23 mouse cellular contexts compared by ENCODE assay signal in genomic region chr1:64867684-64868083, GRCm38 (mm10).
DNase-seq lines count a peak whose midpoint lies in the region; ATAC-seq and TF ChIP-seq lines count a peak whose summit lies in the region.
"Had no signal": no experiment of that assay in that cellular context is flagged by ENCODE, and none has a peak within 500 bp of the region (broad histone marks: within the 10 kb centered on the region; RNA-seq: fewer than 3 reads in every experiment).

No protein-coding gene starts in this region.

- no peaks in the 10 kb centered on the region for H3K27me3 ChIP-seq in heart, embryonic 12.5 days (replicated peaks)
- no peaks in the 10 kb centered on the region for H3K27me3 ChIP-seq in heart, embryonic 11.5 days (ENCODE audit: control insufficient read depth, insufficient read depth, low read length)
- no peaks in the 10 kb centered on the region for H3K27me3 ChIP-seq in forebrain, postnatal 0 days (ENCODE audit: insufficient read depth, low read length)
- H3K27me3 ChIP-seq: embryonic facial prominence, embryonic 13.5 days; forebrain, embryonic 15.5 days; hindbrain, embryonic 13.5 days; midbrain, embryonic 12.5 days; neural tube, embryonic 15.5 days had no signal

- no peak for ATAC-seq in heart, embryonic 12.5 days (ENCODE audit: insufficient number of reproducible peaks, low FRiP score)
- ATAC-seq in heart, embryonic 11.5 days (replicated peaks; ENCODE audit: insufficient number of reproducible peaks, low FRiP score, low TSS enrichment) = no peak
- ATAC-seq in megakaryocyte progenitor cell, adult 5-6 weeks (replicated peaks; ENCODE audit: poor library complexity) = peak; percentile 82
- no peak for ATAC-seq in forebrain, postnatal 0 days
- ATAC-seq: forebrain, embryonic 15.5 days had no signal

- 30% methylated on average over 4 of the region's 4 CpGs for WGBS in heart, embryonic 12.5 days
- 48% methylated on average over 4 of the region's 4 CpGs for WGBS in heart, embryonic 11.5 days (ENCODE audit: insufficient replicate concordance)
- WGBS in forebrain, postnatal 0 days = 55% methylated on average over 4 of the region's 4 CpGs

- H3K27ac ChIP-seq in heart, embryonic 12.5 days (ENCODE audit: poor library complexity, severe bottlenecking) = peak overlapping the region; percentile 3; the same call in 1 of the 2 replicates
- no peak overlapping the region for H3K27ac ChIP-seq in heart, embryonic 11.5 days (ENCODE audit: low read depth, low read length)
- no peak overlapping the region for H3K27ac ChIP-seq in forebrain, postnatal 0 days (ENCODE audit: low read depth, low read length)
- H3K27ac ChIP-seq: embryonic facial prominence, embryonic 13.5 days; forebrain, embryonic 15.5 days; heart, adult 2 months; hindbrain, embryonic 13.5 days; midbrain, embryonic 12.5 days; neural tube, embryonic 15.5 days had no signal

- peak; percentile 33 for DNase-seq in thymus, postnatal 0 days (ENCODE audit: low spot score)
- DNase-seq in thymus, adult 18-20 months = no peak
- no peak for DNase-seq in forebrain, postnatal 0 days
- DNase-seq in embryo, embryonic 10 days (ENCODE audit: low spot score) = no peak
- DNase-seq: adrenal gland, postnatal 10 days; cerebellum, adult 9-10 months; gastrocnemius, postnatal 25 days; heart, adult 2 months; kidney, postnatal 36 days; layer of hippocampus, postnatal 36 days; lung, adult 18-20 months; lung, postnatal 10 days; right cerebral cortex, adult 18-20 months; right cerebral cortex, postnatal 4 days; thymus, postnatal 36 days had no signal

- H3K4me2 ChIP-seq in heart, embryonic 12.5 days = no peak overlapping the region
- no peak overlapping the region for H3K4me2 ChIP-seq in heart, embryonic 11.5 days
- no peak overlapping the region for H3K4me2 ChIP-seq in forebrain, postnatal 0 days (ENCODE audit: low read depth)
- H3K4me2 ChIP-seq: embryonic facial prominence, embryonic 13.5 days; forebrain, embryonic 15.5 days; hindbrain, embryonic 13.5 days; midbrain, embryonic 12.5 days; neural tube, embryonic 15.5 days had no signal

- H3K9ac ChIP-seq in heart, embryonic 12.5 days = no peak overlapping the region
- H3K9ac ChIP-seq in heart, embryonic 11.5 days (ENCODE audit: low read depth, low read length) = no peak overlapping the region
- H3K9ac ChIP-seq in forebrain, postnatal 0 days = no peak overlapping the region
- H3K9ac ChIP-seq: embryonic facial prominence, embryonic 13.5 days; forebrain, embryonic 15.5 days; hindbrain, embryonic 13.5 days; midbrain, embryonic 12.5 days; neural tube, embryonic 15.5 days had no signal

- H3K4me1 ChIP-seq in heart, embryonic 12.5 days (replicated peaks) = peaks cover 10% of the 10 kb centered on the region
- H3K4me1 ChIP-seq in heart, embryonic 11.5 days (ENCODE audit: control insufficient read depth, insufficient read depth, low read length) = peaks cover 6% of the 10 kb centered on the region
- H3K4me1 ChIP-seq in forebrain, postnatal 0 days (ENCODE audit: insufficient read depth) = no peaks in the 10 kb centered on the region
- H3K4me1 ChIP-seq: forebrain, embryonic 15.5 days; hindbrain, embryonic 13.5 days; midbrain, embryonic 12.5 days; neural tube, embryonic 15.5 days had no signal

- no peaks in the 10 kb centered on the region for H3K9me3 ChIP-seq in heart, embryonic 12.5 days (replicated peaks)
- H3K9me3 ChIP-seq in heart, embryonic 11.5 days (replicated peaks; ENCODE audit: control insufficient read depth, low read length) = no peaks in the 10 kb centered on the region
- no peaks in the 10 kb centered on the region for H3K9me3 ChIP-seq in forebrain, postnatal 0 days (ENCODE audit: low read length)
- H3K9me3 ChIP-seq: embryonic facial prominence, embryonic 13.5 days; forebrain, embryonic 15.5 days; hindbrain, embryonic 13.5 days; midbrain, embryonic 12.5 days; neural tube, embryonic 15.5 days had no signal

- no peaks in the 10 kb centered on the region for H3K36me3 ChIP-seq in heart, embryonic 12.5 days
- H3K36me3 ChIP-seq in heart, embryonic 11.5 days (ENCODE audit: control insufficient read depth, insufficient read depth, low read length) = no peaks in the 10 kb centered on the region
- H3K36me3 ChIP-seq in forebrain, postnatal 0 days (ENCODE audit: insufficient read depth) = no peaks in the 10 kb centered on the region
- H3K36me3 ChIP-seq: embryonic facial prominence, embryonic 13.5 days; forebrain, embryonic 15.5 days; hindbrain, embryonic 13.5 days; midbrain, embryonic 12.5 days; neural tube, embryonic 15.5 days had no signal

- no peak overlapping the region for H3K4me3 ChIP-seq in heart, embryonic 12.5 days
- no peak overlapping the region for H3K4me3 ChIP-seq in heart, embryonic 11.5 days (ENCODE audit: low read depth, low read length)
- H3K4me3 ChIP-seq in forebrain, postnatal 0 days (ENCODE audit: low read depth, low read length) = no peak overlapping the region
- H3K4me3 ChIP-seq: embryonic facial prominence, embryonic 13.5 days; forebrain, embryonic 15.5 days; heart, adult 2 months; hindbrain, embryonic 13.5 days; midbrain, embryonic 12.5 days; neural tube, embryonic 15.5 days had no signal

- no peak for TF ChIP-seq CTCF in forebrain, postnatal 0 days (IDR thresholded peaks at IDR 0.05; ENCODE audit: low read depth)
